Mouse (Mus musculus) monocyte, adult 5-6 weeks (primary cell): ENCODE measurements around the gene Fbxl2. TPM values are rescaled to one million over a fixed set of nuclear protein-coding genes. Genes with fewer than 3 reads are reported as not detected.
"Not testable (repeated sequence)": the region's sequence is repeated elsewhere in the genome, so short reads cannot be mapped to it uniquely, and the experiment has no call there.

ENCODE experiments used
- ATAC-seq: fragments of 153-309, 156-312 bp; replicated peaks from 2 replicates; pipeline ENCODE4 v1.8.0; 2017; ENCODE audit warnings: mild to moderate bottlenecking; ENCODE audit not compliant: low TSS enrichment, insufficient number of reproducible peaks, severe bottlenecking, poor library complexity, low FRiP score
- total RNA-seq: library from RNA; stranded (forward); fragments of 200-1000, 200-491, 200-594 nt; gene quantifications from 3 replicates; pipeline ENCODE4 v1.2.3, GENCODE M21; 2017

Gene Fbxl2
- 2.4 to 20.7 TPM (median 10.6 TPM) in 3 replicates for total RNA-seq

- ATAC-seq: no peak
These were observed at the start of gene Fbxl2 for GRCm38 (mm10) chr9:114046028-114046427. Gene Fbxl2 (minus strand): TSS chr9:114046191.

- ATAC-seq: no peak
These were observed 48.9 kb upstream of the Fbxl2 start for GRCm38 (mm10) chr9:114094854-114095253.

- ATAC-seq: not testable (repeated sequence)
These were observed 46.2 kb upstream of the Fbxl2 start for GRCm38 (mm10) chr9:114092188-114092587.

- ATAC-seq: not testable (repeated sequence)
These were observed 42.9 kb upstream of the Fbxl2 start for GRCm38 (mm10) chr9:114088885-114089284.

GRCm38 (mm10) chr9:114087106-114087815 is 41.3 kb upstream of the Fbxl2 start:
- no peak for ATAC-seq

- ATAC-seq: no peak
These were observed 40.4 kb upstream of the Fbxl2 start for GRCm38 (mm10) chr9:114086422-114086821.

- ATAC-seq: no peak
These were observed 27.7 kb upstream of the Fbxl2 start for GRCm38 (mm10) chr9:114073681-114074080.

- no peak for ATAC-seq
These were observed 23.4 kb upstream of the Fbxl2 start for GRCm38 (mm10) chr9:114069372-114069771.

- no peak for ATAC-seq
These were observed 22.6 kb upstream of the Fbxl2 start for GRCm38 (mm10) chr9:114068494-114069053.

GRCm38 (mm10) chr9:114057090-114057796 is 11.3 kb upstream of the Fbxl2 start, which contains the start of gene Susd5:
Gene Susd5 (plus strand): TSS chr9:114057140.
- no peak for ATAC-seq

GRCm38 (mm10) chr9:114052866-114053265 is 6.9 kb upstream of the Fbxl2 start:
- ATAC-seq: no peak

GRCm38 (mm10) chr9:114052031-114052430 is 6.0 kb upstream of the Fbxl2 start:
- ATAC-seq: no peak

- no peak for ATAC-seq
These were observed 4.8 kb upstream of the Fbxl2 start for GRCm38 (mm10) chr9:114050778-114051177.

GRCm38 (mm10) chr9:114050106-114050505 is 4.1 kb upstream of the Fbxl2 start:
- no peak for ATAC-seq

- no peak for ATAC-seq
These were observed 685 bp upstream of the Fbxl2 start for GRCm38 (mm10) chr9:114046676-114047075.

- ATAC-seq: no peak
These were observed 1.5 kb downstream of the Fbxl2 start for GRCm38 (mm10) chr9:114044446-114044845.

- ATAC-seq: no peak
These were observed 3.5 kb downstream of the Fbxl2 start for GRCm38 (mm10) chr9:114042490-114042889.

- ATAC-seq: no peak
These were observed 5.0 kb downstream of the Fbxl2 start for GRCm38 (mm10) chr9:114040945-114041344.

- peak; percentile 56 for ATAC-seq
These were observed 19.6 kb downstream of the Fbxl2 start for GRCm38 (mm10) chr9:114026261-114026934.
